Mouse (Mus musculus) intestine, embryonic 15.5 days (tissue): ENCODE data around the gene Tff2. TPM values are rescaled to one million over a fixed set of nuclear protein-coding genes. Genes with fewer than 3 reads are reported as not detected.
A peak's percentile ranks its signal among the peaks of the same experiment; 100 is the strongest.

Experiments used
- ATAC-seq: fragments of 200-750 bp; cut with Nextera tagmentation; 2 replicates; pipeline ENCODE4 v1.8.0; 2017; ENCODE audit warnings: moderate TSS enrichment, moderate library complexity
- H3K27ac ChIP-seq: fragments of 300-500 bp; sonication (generic); 2 replicates; pipeline ENCODE4 v1.5.1; 2015; ENCODE audit warnings: mild to moderate bottlenecking, inconsistent platforms
- H3K27me3 ChIP-seq: fragments of 300-500 bp; sonication (generic); replicated peaks from 2 replicates; pipeline ENCODE4 v1.6.1; 2015; ENCODE audit warnings: inconsistent platforms
- H3K36me3 ChIP-seq: fragments of 300-500 bp; sonication (generic); 2 replicates; pipeline ENCODE4 v1.6.1; 2015; ENCODE audit warnings: inconsistent platforms
- H3K4me1 ChIP-seq: fragments of 300-500 bp; sonication (generic); replicated peaks from 2 replicates; pipeline ENCODE4 v1.6.1; 2015; ENCODE audit warnings: inconsistent platforms
- H3K4me2 ChIP-seq: fragments of 300-500 bp; sonication (generic); replicated peaks from 2 replicates; pipeline ENCODE4 v1.6.1; 2015; ENCODE audit warnings: mild to moderate bottlenecking, inconsistent platforms
- H3K4me3 ChIP-seq: fragments of 300-500 bp; sonication (generic); replicated peaks from 2 replicates; pipeline ENCODE4 v1.5.1; 2015; ENCODE audit warnings: inconsistent platforms
- H3K9ac ChIP-seq: fragments of 300-500 bp; sonication (generic); 2 replicates; pipeline ENCODE4 v1.6.1; 2015; ENCODE audit warnings: inconsistent platforms
- H3K9me3 ChIP-seq: fragments of 300-500 bp; sonication (generic); 2 replicates; pipeline ENCODE4 v1.6.1; 2016; ENCODE audit warnings: inconsistent platforms
- WGBS: fragments of 180-500 bp; shearing (Covaris S2); methylation state at CpG from one replicate; pipeline ENCODE4 v1.1.7; 2015; 5-methylcytosine and 5-hydroxymethylcytosine counted together
- polyA plus RNA-seq: library from polyadenylated mRNA; unstranded; fragments of >200 nt; fragmentation: Nextera tagmentation; extraction: Ambion mirVana; gene quantifications from 2 replicates; pipeline ENCODE4 v1.2.1, GENCODE M21; 2015

The Tff2 gene
- polyA plus RNA-seq, 1 experiment from 2014 or later, result 2.5 TPM

- Histone ChIP-seq H3K4me3 (no peak overlapping the region), H3K9me3 (peaks cover 4% of the 10 kb centered on the region; the same call in 1 of the 2 replicates), H3K4me1 (0 out of 2 replicates have a peak, but pooled peaks cover 3% of the 10 kb centered on the region), H3K4me2 (no peak overlapping the region), H3K9ac (no peak overlapping the region), H3K27me3 (no peaks in the 10 kb centered on the region), H3K36me3 (no peaks in the 10 kb centered on the region), H3K27ac (no peak overlapping the region)
- WGBS, result 75% methylated on average over 2 of the region's 2 CpGs
- ATAC-seq, result no peak
Observed at GRCm38 (mm10) chr17:31163821-31164220, 19.7 kb upstream of the Tff2 start.

GRCm38 (mm10) chr17:31162607-31163006, 18.5 kb upstream of the Tff2 start:
- Histone ChIP-seq H3K36me3 (no peaks in the 10 kb centered on the region), H3K4me1 (0 out of 2 replicates have a peak, but pooled peaks cover 3% of the 10 kb centered on the region), H3K27me3 (no peaks in the 10 kb centered on the region), H3K4me2 (no peak overlapping the region), H3K9me3 (peaks cover 4% of the 10 kb centered on the region; the same call in 1 of the 2 replicates), H3K27ac (no peak overlapping the region), H3K9ac (no peak overlapping the region), H3K4me3 (no peak overlapping the region)
- ATAC-seq, result no peak
- 78% methylated on average over 12 of the region's 12 CpGs for WGBS

GRCm38 (mm10) chr17:31160291-31160690, 16.2 kb upstream of the Tff2 start:
- Histone ChIP-seq H3K36me3 (no peaks in the 10 kb centered on the region), H3K4me1 (no peaks in the 10 kb centered on the region), H3K9ac (no peak overlapping the region), H3K4me3 (no peak overlapping the region), H3K27me3 (no peaks in the 10 kb centered on the region), H3K4me2 (no peak overlapping the region), H3K9me3 (peaks cover 4% of the 10 kb centered on the region; the same call in 1 of the 2 replicates), H3K27ac (no peak overlapping the region)
- no peak for ATAC-seq
- WGBS, result 91% methylated on average over 4 of the region's 4 CpGs

- no peak overlapping the region for H3K4me3 ChIP-seq
- ATAC-seq, result no peak
- no peaks in the 10 kb centered on the region for H3K4me1 ChIP-seq
- no peak overlapping the region for H3K27ac ChIP-seq
- WGBS, result 75% methylated on average over 6 of the region's 6 CpGs
- no peak overlapping the region for H3K4me2 ChIP-seq
- H3K9me3 ChIP-seq, result peaks cover 4% of the 10 kb centered on the region; the same call in 1 of the 2 replicates
- H3K9ac ChIP-seq, result no peak overlapping the region
- no peaks in the 10 kb centered on the region for H3K27me3 ChIP-seq
- H3K36me3 ChIP-seq, result no peaks in the 10 kb centered on the region
Observed at GRCm38 (mm10) chr17:31157921-31158320, 13.8 kb upstream of the Tff2 start.

GRCm38 (mm10) chr17:31153785-31154184, 9.7 kb upstream of the Tff2 start:
- Histone ChIP-seq H3K4me2 (no peak overlapping the region), H3K9ac (no peak overlapping the region), H3K9me3 (no peaks in the 10 kb centered on the region), H3K36me3 (no peaks in the 10 kb centered on the region), H3K27ac (no peak overlapping the region), H3K4me3 (no peak overlapping the region), H3K4me1 (no peaks in the 10 kb centered on the region), H3K27me3 (no peaks in the 10 kb centered on the region)
- no peak for ATAC-seq
- WGBS, result 70% methylated on average over 8 of the region's 8 CpGs

GRCm38 (mm10) chr17:31152966-31153499, 9.0 kb upstream of the Tff2 start:
- 53% methylated on average over 9 of the region's 9 CpGs for WGBS
- H3K36me3 ChIP-seq, result no peaks in the 10 kb centered on the region
- ATAC-seq, result peak; percentile 71
- no peaks in the 10 kb centered on the region for H3K9me3 ChIP-seq
- no peak overlapping the region for H3K9ac ChIP-seq
- no peaks in the 10 kb centered on the region for H3K27me3 ChIP-seq
- no peaks in the 10 kb centered on the region for H3K4me1 ChIP-seq
- no peak overlapping the region for H3K4me2 ChIP-seq
- H3K4me3 ChIP-seq, result no peak overlapping the region
- no peak overlapping the region for H3K27ac ChIP-seq

GRCm38 (mm10) chr17:31152512-31152911, 8.4 kb upstream of the Tff2 start:
- peak; percentile 25 for ATAC-seq
- no peaks in the 10 kb centered on the region for H3K4me1 ChIP-seq
- no peak overlapping the region for H3K27ac ChIP-seq
- no peak overlapping the region for H3K4me3 ChIP-seq
- WGBS, result 62% methylated on average over 5 of the region's 5 CpGs
- H3K4me2 ChIP-seq, result no peak overlapping the region
- no peaks in the 10 kb centered on the region for H3K9me3 ChIP-seq
- no peaks in the 10 kb centered on the region for H3K27me3 ChIP-seq
- no peak overlapping the region for H3K9ac ChIP-seq
- no peaks in the 10 kb centered on the region for H3K36me3 ChIP-seq

- 80% methylated on average over 9 of the region's 9 CpGs for WGBS
- Histone ChIP-seq H3K4me2 (no peak overlapping the region), H3K27ac (no peak overlapping the region), H3K27me3 (no peaks in the 10 kb centered on the region), H3K9me3 (no peaks in the 10 kb centered on the region), H3K4me3 (no peak overlapping the region), H3K9ac (no peak overlapping the region), H3K36me3 (no peaks in the 10 kb centered on the region), H3K4me1 (peaks cover 9% of the 10 kb centered on the region)
- no peak for ATAC-seq
Observed at GRCm38 (mm10) chr17:31145998-31146397, 1.9 kb upstream of the Tff2 start.

- H3K27ac ChIP-seq, result no peak overlapping the region
Observed at GRCm38 (mm10) chr17:31142116-31142515, 2.0 kb downstream of the Tff2 start.

GRCm38 (mm10) chr17:31138398-31138797, 5.7 kb downstream of the Tff2 start:
- Histone ChIP-seq H3K4me3 (no peak overlapping the region), H3K9me3 (no peaks in the 10 kb centered on the region), H3K4me2 (no peak overlapping the region), H3K27me3 (no peaks in the 10 kb centered on the region), H3K4me1 (0 out of 2 replicates have a peak, but pooled peaks cover 12% of the 10 kb centered on the region), H3K36me3 (no peaks in the 10 kb centered on the region), H3K9ac (no peak overlapping the region), H3K27ac (no peak overlapping the region)
- 19% methylated on average over 5 of the region's 5 CpGs for WGBS
- no peak for ATAC-seq

More at GRCm38 (mm10) chr17:31142116-31142515, 2.0 kb downstream of the Tff2 start:
- H3K4me2 ChIP-seq, result no peak overlapping the region
- no peaks in the 10 kb centered on the region for H3K27me3 ChIP-seq
- WGBS, result 87% methylated on average over 7 of the region's 7 CpGs
- no peak overlapping the region for H3K4me3 ChIP-seq
- H3K36me3 ChIP-seq, result no peaks in the 10 kb centered on the region
- no peak overlapping the region for H3K9ac ChIP-seq
- ATAC-seq, result no peak
- H3K9me3 ChIP-seq, result no peaks in the 10 kb centered on the region
- H3K4me1 ChIP-seq, result peaks cover 9% of the 10 kb centered on the region

- WGBS, result 83% methylated on average over 1 of the region's 1 CpGs
- H3K27ac ChIP-seq, result no peak overlapping the region
- 0 out of 2 replicates have a peak, but pooled peaks cover 12% of the 10 kb centered on the region for H3K4me1 ChIP-seq
- no peak overlapping the region for H3K4me2 ChIP-seq
- no peak overlapping the region for H3K4me3 ChIP-seq
- H3K36me3 ChIP-seq, result no peaks in the 10 kb centered on the region
- ATAC-seq, result no peak
- no peaks in the 10 kb centered on the region for H3K9me3 ChIP-seq
- no peaks in the 10 kb centered on the region for H3K27me3 ChIP-seq
- no peak overlapping the region for H3K9ac ChIP-seq
Observed at GRCm38 (mm10) chr17:31136821-31137220, 7.3 kb downstream of the Tff2 start.

GRCm38 (mm10) chr17:31136291-31136690, 7.8 kb downstream of the Tff2 start:
- H3K4me1 ChIP-seq, result 0 out of 2 replicates have a peak, but pooled peaks cover 12% of the 10 kb centered on the region
- H3K4me2 ChIP-seq, result no peak overlapping the region
- no peak overlapping the region for H3K9ac ChIP-seq
- no peak overlapping the region for H3K4me3 ChIP-seq
- H3K9me3 ChIP-seq, result no peaks in the 10 kb centered on the region
- H3K27ac ChIP-seq, result no peak overlapping the region
- ATAC-seq, result no peak
- no peaks in the 10 kb centered on the region for H3K27me3 ChIP-seq
- no peaks in the 10 kb centered on the region for H3K36me3 ChIP-seq
- WGBS, result 30% methylated on average over 3 of the region's 3 CpGs

- peak; percentile 69 for ATAC-seq
- peak overlapping the region; percentile 37 for H3K4me2 ChIP-seq
- no peaks in the 10 kb centered on the region for H3K27me3 ChIP-seq
- H3K4me3 ChIP-seq, result no peak overlapping the region
- H3K9me3 ChIP-seq, result no peaks in the 10 kb centered on the region
- 0 out of 2 replicates have a peak overlapping the region, but pooled peaks have one; percentile 56 for H3K27ac ChIP-seq
- peaks cover 12% of the 10 kb centered on the region; the same call in 1 of the 2 replicates for H3K4me1 ChIP-seq
- WGBS, result 50% methylated on average over 6 of the region's 6 CpGs
- no peaks in the 10 kb centered on the region for H3K36me3 ChIP-seq
- H3K9ac ChIP-seq, result no peak overlapping the region
Observed at GRCm38 (mm10) chr17:31134913-31135312, 9.2 kb downstream of the Tff2 start.
